24 mouse cellular contexts compared by ENCODE assay signal in the genomic region with DNA sequence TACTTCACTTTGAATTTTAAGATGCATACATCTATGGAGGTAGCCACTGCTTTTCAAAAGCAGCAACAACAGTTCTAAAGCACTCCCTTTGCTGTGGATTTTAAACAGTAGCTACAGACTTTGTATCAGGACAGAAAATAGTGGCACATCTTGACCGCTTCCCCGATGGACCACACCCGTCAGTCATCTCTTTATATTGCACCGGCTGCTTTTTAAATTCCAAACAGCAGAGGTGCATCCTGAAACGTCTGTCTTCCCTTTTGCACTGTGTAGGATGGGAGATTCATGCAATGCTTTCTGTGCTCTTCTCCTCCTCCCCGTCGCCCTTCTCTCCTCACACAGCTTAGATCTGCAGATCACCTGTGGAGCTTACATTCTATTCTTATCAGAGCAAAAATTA. TPM values are rescaled to one million over a fixed set of nuclear protein-coding genes. Genes with fewer than 3 reads are reported as not detected.
DNase-seq lines count a peak whose midpoint lies in the region; ATAC-seq and TF ChIP-seq lines count a peak whose summit lies in the region.
"Had no signal": no experiment of that assay in that cellular context is flagged by ENCODE, and none has a peak within 500 bp of the region (broad histone marks: within the 10 kb centered on the region; RNA-seq: fewer than 3 reads in every experiment).

No protein-coding gene starts in this region.

- intact Hi-C loops in heart, postnatal 36 days (cut with DNase I) = no loop called here

- 85% methylated on average over 7 of the region's 7 CpGs for WGBS in hindbrain, embryonic 11.5 days

- no peak for ATAC-seq in hindbrain, embryonic 11.5 days (ENCODE audit: low FRiP score)
- ATAC-seq: forebrain, embryonic 13.5 days; forebrain, embryonic 15.5 days; forebrain, postnatal 0 days had no signal

- H3K9me3 ChIP-seq in ES-E14 (ENCODE audit: control insufficient read depth, insufficient read depth, low read depth, low read length) = no peaks in the 10 kb centered on the region
- H3K9me3 ChIP-seq in hindbrain, embryonic 11.5 days (ENCODE audit: control insufficient read depth, low read length) = no peaks in the 10 kb centered on the region
- H3K9me3 ChIP-seq: embryonic facial prominence, embryonic 10.5 days; embryonic facial prominence, embryonic 12.5 days; forebrain, embryonic 13.5 days; forebrain, embryonic 15.5 days had no signal

- no peak overlapping the region for H3K9ac ChIP-seq in ES-E14 (ENCODE audit: insufficient read depth, low read depth, low read length, poor library complexity, severe bottlenecking)
- no peak overlapping the region for H3K9ac ChIP-seq in hindbrain, embryonic 11.5 days (ENCODE audit: low read depth, low read length)
- H3K9ac ChIP-seq: embryonic facial prominence, embryonic 12.5 days; forebrain, embryonic 13.5 days; forebrain, embryonic 15.5 days; forebrain, postnatal 0 days had no signal

- no peak overlapping the region for H3K27ac ChIP-seq in ES-E14 (ENCODE audit: insufficient read depth, low read depth, low read length, poor library complexity, severe bottlenecking)
- H3K27ac ChIP-seq in hindbrain, embryonic 11.5 days (ENCODE audit: low read depth, low read length) = no peak overlapping the region
- H3K27ac ChIP-seq: embryonic facial prominence, embryonic 10.5 days; embryonic facial prominence, embryonic 12.5 days; forebrain, embryonic 13.5 days; forebrain, embryonic 15.5 days had no signal

- H3K4me3 ChIP-seq in ES-E14 (ENCODE audit: insufficient read depth in 1 of 2, low read depth in 1 of 2, low read length in 2 of 2, poor library complexity in 1 of 2, severe bottlenecking in 1 of 2) = no peak overlapping the region
- H3K4me3 ChIP-seq in hindbrain, embryonic 11.5 days (ENCODE audit: low read depth, low read length) = no peak overlapping the region
- H3K4me3 ChIP-seq: embryonic facial prominence, embryonic 10.5 days; embryonic facial prominence, embryonic 12.5 days; forebrain, embryonic 13.5 days; forebrain, embryonic 15.5 days had no signal

- H3K27me3 ChIP-seq in hindbrain, embryonic 11.5 days (ENCODE audit: control insufficient read depth, insufficient read depth, low read length) = no peaks in the 10 kb centered on the region
- H3K27me3 ChIP-seq: embryonic facial prominence, embryonic 12.5 days; forebrain, embryonic 13.5 days; forebrain, embryonic 15.5 days had no signal

- no peak overlapping the region for H3K4me2 ChIP-seq in hindbrain, embryonic 11.5 days (replicated peaks; ENCODE audit: low read depth, low read length)
- H3K4me2 ChIP-seq: embryonic facial prominence, embryonic 12.5 days; forebrain, embryonic 13.5 days; forebrain, embryonic 15.5 days had no signal

- in situ Hi-C loops in ES-E14 (cut with MboI; ENCODE audit: low sequenced_read_pairs in 2 of 2, unreplicated experiment in 2 of 2) = no loop called here

- DNase-seq in ES-CJ7 (ENCODE audit: low read depth, low spot score) = peak; percentile 60
- peak; percentile 16 for DNase-seq in ES-E14 (ENCODE audit: low read depth, low spot score)
- peak; percentile 61 for DNase-seq in ZHBTc4 (ENCODE audit: low read depth, low spot score)
- DNase-seq in heart, postnatal 36 days = no peak
- DNase-seq in thymus, postnatal 0 days (ENCODE audit: low spot score) = no peak
- DNase-seq in hindbrain, embryonic 11.5 days (ENCODE audit: low spot score) = no peak
- DNase-seq: adrenal gland, adult 2 months; adrenal gland, postnatal 10 days; adrenal gland, postnatal 25 days; cerebellum, adult 11-12 months; cerebellum, adult 2 months; cerebellum, adult 9-10 months; cerebellum, postnatal 10 days; cerebellum, postnatal 25 days; forebrain, postnatal 0 days had no signal

- H3K36me3 ChIP-seq in ES-E14 (ENCODE audit: control insufficient read depth, insufficient read depth, low read length, poor library complexity, severe bottlenecking) = no peaks in the 10 kb centered on the region
- H3K36me3 ChIP-seq in hindbrain, embryonic 11.5 days (ENCODE audit: control insufficient read depth, insufficient read depth, low read length) = no peaks in the 10 kb centered on the region
- H3K36me3 ChIP-seq: embryonic facial prominence, embryonic 10.5 days; embryonic facial prominence, embryonic 12.5 days; forebrain, embryonic 15.5 days had no signal

- H3K4me1 ChIP-seq in ES-E14 (ENCODE audit: control insufficient read depth in 2 of 2, insufficient read depth in 2 of 2, low read length in 2 of 2, poor library complexity in 1 of 2) = peaks cover 2 to 3% of the 10 kb centered on the region in 2 experiments; a peak in 2 of 4 replicates
- H3K4me1 ChIP-seq in hindbrain, embryonic 11.5 days (replicated peaks; ENCODE audit: control insufficient read depth, insufficient read depth, low read length) = no peaks in the 10 kb centered on the region
- H3K4me1 ChIP-seq: embryonic facial prominence, embryonic 10.5 days; embryonic facial prominence, embryonic 12.5 days; forebrain, embryonic 13.5 days; forebrain, embryonic 15.5 days had no signal

TF ChIP-seq in ES-E14, 5 proteins besides CTCF, POLR2A, EP300 and RAD21:
- TF ChIP-seq CHD2 (IDR thresholded peaks at IDR 0.05; ENCODE audit: low read depth, low read length) (no peak), MAFK (IDR thresholded peaks at IDR 0.05; ENCODE audit: insufficient read depth, low read depth, low read length) (no peak), HCFC1 (IDR thresholded peaks at IDR 0.05; ENCODE audit: borderline replicate concordance, insufficient read depth, low read length) (no peak), ZC3H11A (IDR thresholded peaks at IDR 0.05; ENCODE audit: borderline replicate concordance, low read depth, low read length) (no peak), ZNF384 (IDR thresholded peaks at IDR 0.05; ENCODE audit: low read depth, low read length) (no peak)
TF ChIP-seq in ES-E14: peak in this region for 0.

RNA-seq across cellular contexts. Expression of a gene that starts 57.3 kb away (rescaled TPM):
- not detected in 2 replicates for total RNA-seq in ES-E14 (2012; rRNA removed)
- not detected for total RNA-seq in heart, postnatal 36 days (2021)
- polyA plus RNA-seq in thymus, postnatal 0 days (2015; fragmentation: Nextera tagmentation; extraction: Ambion mirVana) = 0.65 and 0.67 TPM in 2 replicates
- polyA plus RNA-seq in hindbrain, embryonic 11.5 days (2014; fragmentation: Nextera tagmentation; extraction: Ambion mirVana) = 0.28 TPM in 1 of 2 replicates, not detected in the other
- total RNA-seq: adrenal gland, postnatal 25 days; MEL had no signal
- polyA plus RNA-seq: adrenal gland, adult 2 months; C2C12; cerebellum, adult 2 months; cortical plate, adult 2 months; embryonic facial prominence, embryonic 10.5 days; embryonic facial prominence, embryonic 12.5 days; embryonic facial prominence, embryonic 14.5 days; forebrain, embryonic 11.5 days; forebrain, embryonic 13.5 days; forebrain, embryonic 15.5 days; forebrain, postnatal 0 days had no signal

Comparison
In these comparisons a context has a peak if more than half of its experiments do, and no peak if none do; other contexts are left out.
1. DNase-seq: peak in ES-CJ7 (single experiment), ES-E14 (single experiment) and ZHBTc4 (single experiment); none in heart, postnatal 36 days (0 of 2), thymus, postnatal 0 days (single experiment) and hindbrain, embryonic 11.5 days (single experiment).